Mouse (Mus musculus) lung, adult 18-20 months (tissue): ENCODE data around the gene Srgap1.

Experiments
- DNase-seq, 2 experiments: peaks; one replicate each; pipeline ENCODE4 v3.0.0; 2022; ENCODE audit warnings: mixed read lengths in 2 of 2

The Srgap1 gene

DNA sequence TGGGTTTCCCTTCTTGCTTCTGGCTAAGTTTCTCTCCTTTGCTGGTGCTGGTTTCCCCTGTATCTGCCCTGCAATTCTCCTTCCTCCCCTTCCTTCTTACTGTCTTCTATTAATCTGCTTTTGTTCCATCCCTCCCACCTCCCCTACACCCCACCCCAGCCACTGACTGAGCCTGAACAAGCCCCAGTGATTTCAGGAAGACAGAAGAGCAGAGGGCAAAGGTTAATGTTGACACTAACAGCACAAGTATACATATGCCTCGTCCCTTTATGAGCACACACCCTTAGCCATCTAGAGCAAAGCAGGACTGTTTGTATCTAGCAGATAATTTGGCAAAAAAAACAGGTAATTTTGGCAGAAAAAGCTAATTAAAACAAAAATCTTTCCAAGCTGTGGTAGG, 291.3 kb downstream of the Srgap1 start:
- no peak for DNase-seq

DNA sequence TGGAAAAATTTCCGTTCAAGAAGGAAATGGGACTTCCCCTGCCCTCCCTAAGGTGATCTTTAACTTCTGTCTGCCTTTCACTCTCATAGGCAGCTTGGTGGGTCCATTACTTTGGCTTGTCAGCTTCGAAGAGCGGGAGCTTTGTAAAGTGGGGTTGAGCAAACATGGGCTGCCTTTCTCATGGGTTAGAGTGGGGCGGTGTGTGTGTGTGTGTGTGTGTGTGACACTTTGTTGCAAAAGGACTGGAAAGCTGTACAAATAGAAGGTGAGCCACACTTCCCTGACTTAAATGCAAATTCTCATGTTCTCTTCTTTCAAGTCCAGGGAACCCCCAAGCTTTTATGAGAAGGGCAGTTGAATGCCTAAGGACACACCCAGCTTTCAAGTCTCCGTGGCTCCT, 292.9 kb downstream of the Srgap1 start:
- DNase-seq: peak; percentile 23 to 44

DNA sequence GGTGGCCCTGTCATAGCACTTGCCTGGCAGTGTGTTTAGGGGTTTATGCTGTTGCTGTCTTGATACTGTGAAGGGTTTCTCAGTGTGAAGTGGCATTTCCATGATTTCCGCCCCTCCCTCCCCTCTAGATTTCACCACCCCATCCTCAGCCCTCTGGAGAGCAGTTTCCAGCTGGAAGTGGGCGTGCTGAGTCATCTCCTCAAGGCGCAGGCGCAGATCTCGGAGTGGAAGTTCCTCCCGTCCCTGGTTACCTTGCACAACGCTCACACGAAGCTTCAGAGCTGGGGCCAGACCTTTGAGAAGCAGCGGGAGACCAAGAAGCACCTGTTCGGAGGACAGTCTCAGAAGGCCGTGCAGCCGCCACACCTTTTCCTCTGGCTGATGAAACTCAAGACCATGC, 296.9 kb downstream of the Srgap1 start:
- peak; percentile 65 to 72 for DNase-seq

DNA sequence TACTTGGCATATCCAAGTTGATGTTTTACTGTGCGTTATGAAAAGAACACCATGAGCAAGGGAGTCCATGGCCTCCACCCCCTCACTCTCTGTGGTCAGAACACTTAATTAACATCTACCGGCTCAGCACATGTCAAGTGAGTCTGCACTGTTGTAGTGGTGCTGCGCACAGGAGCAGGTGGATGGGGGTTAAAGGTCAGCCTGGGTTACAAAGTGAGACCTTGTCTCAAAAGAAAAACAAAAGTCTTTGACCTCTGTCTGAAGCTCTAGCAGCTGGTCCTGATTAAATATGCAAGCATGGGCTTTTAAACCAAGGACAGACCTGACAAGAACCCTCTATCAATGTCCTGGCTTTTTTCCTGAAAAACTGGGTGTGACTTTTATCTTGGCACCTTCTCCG, 304.8 kb downstream of the Srgap1 start:
- no peak for DNase-seq

DNA sequence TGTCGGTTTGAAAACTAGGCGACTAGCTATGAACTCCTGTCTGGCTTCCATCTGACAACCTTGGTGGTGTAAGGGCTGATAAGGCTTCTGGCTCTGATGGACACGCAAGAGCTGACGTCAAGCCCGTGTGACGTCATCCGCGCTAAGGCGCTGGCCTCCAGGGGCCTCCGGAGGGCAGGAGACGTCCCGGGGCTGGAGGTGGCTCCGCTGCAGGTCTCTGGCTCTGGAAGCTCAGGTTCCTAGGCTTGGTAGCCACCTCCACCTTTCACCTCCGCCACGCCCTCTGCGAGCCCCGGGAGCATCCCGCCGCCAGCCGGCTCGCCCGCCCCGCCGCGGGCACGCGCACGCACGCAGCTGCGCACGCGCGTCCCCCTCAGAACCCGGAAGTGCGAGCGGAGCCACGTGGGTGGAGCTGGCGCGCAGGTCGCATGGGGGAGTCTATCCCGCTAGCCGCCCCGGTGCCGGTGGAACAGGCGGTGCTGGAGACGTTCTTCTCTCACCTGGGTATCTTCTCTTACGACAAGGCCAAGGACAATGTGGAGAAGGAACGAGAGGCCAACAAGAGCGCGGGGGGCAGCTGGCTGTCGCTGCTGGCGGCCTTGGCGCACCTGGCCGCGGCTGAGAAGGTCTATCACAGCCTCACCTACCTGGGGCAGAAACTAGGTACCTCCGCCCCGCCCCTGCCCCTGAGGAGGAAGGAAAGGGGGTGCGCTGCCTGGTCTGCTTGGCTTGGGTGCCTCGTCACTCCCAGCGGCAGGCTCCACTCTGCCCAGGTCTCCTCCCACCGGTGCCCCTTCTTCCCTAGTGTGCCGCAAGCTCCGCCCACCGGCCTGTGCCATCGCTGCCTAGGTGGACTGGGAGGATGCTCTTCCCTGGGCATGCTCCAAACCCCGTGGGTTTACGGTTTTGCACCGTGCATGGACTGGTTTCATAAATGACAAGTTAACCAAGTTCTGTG, 307.3 kb downstream of the Srgap1 start, which contains the start of gene BC048403:
Gene BC048403 (plus strand): TSS at position 390 of the 958 bp plus-strand sequence.
- peak; percentile 82 to 87 for DNase-seq

DNA sequence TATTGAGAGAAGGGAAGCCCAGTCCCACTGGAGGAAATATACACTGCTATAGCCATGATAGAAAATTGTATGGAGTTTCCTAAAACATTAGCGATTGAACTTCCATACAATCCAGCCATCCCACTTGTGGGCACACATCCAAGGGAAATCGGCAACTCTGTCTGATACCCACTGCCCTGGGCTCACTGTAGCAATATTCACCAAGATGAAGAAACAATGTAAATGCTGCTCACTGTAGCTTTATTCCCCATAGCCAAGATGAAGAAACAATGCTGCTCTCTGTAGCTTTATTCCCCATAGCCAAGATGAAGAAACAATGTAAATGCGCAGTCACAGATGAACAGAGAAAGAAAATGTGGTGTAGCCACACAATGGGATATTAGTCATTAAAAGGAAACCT, 309.9 kb downstream of the Srgap1 start:
- DNase-seq: no peak

DNA sequence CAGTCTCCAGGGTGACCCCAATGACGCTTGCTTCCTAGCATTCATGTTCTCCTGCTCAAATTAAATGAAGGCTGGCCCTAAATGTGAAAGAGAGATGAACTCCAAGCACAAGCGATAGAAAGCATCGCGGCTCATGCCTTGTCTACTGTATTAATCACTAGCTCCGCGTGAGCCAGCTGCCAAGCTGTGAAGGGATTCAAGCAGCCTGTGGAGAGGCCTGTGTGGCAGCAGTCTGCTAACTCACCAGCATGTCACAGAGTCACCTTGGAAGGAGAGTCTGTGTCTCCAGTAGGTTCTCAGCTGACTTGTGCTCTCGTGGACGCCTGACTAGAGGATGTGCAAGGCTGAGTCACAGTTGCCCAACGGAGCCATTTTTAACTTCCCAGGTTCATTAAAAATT, 314.6 kb downstream of the Srgap1 start:
- no peak for DNase-seq

DNA sequence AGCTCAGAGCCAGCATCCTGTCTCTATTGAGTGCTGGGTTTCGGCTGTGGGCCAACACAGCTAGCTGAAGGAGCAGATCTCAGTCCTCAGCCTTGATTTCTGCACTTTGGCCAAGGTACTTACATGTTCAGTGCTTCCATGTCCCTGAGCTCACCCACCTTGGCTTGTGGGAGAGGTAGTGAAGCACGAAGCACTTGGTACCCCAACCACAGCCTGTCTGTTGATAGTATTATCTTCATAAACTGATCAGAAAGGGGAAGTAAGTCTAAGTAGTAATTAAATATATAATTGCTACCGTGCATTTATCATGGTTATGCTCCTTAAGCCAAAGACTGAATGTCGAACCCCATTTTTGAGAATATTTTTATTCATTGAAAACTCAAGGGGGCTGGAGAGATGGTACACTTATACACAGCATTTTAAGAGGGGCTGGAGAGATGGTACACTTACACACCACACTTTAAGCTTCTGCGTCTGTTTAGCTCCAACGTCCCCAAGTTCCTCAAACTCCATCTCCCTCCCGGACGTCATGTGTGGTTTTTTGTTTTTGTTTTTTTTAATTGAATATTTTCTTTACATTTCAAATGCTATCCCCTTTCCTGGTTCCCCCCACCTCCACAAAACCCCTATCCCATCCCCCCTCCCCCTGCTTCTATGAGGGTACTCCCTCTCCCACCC, 315.9 kb downstream of the Srgap1 start:
- no peak for DNase-seq
